Mouse (Mus musculus) left cerebral cortex, postnatal 25 days (tissue): ENCODE measurements around the gene Zyg11b. TPM values are rescaled to one million over a fixed set of nuclear protein-coding genes. Genes with fewer than 3 reads are reported as not detected.

ENCODE experiments used
- DNase-seq, 2 experiments: peaks; one replicate each; pipeline ENCODE4 v3.0.0; 2022; ENCODE audit warnings: low spot score in 2 of 2, mixed read lengths in 1 of 2
- intact Hi-C: fragments of 180-260 bp; cut with DNase I; formaldehyde crosslinking; loops from one replicate; pipeline ENCODE4 v1.15.1; 2025
- total RNA-seq, 2 experiments: library from RNA; stranded (reverse); gene quantifications; 2 replicates each; pipeline ENCODE4 v1.2.3; 2021

Gene Zyg11b
- total RNA-seq, 2 experiments from 2014 or later, result 107 TPM

DNA sequence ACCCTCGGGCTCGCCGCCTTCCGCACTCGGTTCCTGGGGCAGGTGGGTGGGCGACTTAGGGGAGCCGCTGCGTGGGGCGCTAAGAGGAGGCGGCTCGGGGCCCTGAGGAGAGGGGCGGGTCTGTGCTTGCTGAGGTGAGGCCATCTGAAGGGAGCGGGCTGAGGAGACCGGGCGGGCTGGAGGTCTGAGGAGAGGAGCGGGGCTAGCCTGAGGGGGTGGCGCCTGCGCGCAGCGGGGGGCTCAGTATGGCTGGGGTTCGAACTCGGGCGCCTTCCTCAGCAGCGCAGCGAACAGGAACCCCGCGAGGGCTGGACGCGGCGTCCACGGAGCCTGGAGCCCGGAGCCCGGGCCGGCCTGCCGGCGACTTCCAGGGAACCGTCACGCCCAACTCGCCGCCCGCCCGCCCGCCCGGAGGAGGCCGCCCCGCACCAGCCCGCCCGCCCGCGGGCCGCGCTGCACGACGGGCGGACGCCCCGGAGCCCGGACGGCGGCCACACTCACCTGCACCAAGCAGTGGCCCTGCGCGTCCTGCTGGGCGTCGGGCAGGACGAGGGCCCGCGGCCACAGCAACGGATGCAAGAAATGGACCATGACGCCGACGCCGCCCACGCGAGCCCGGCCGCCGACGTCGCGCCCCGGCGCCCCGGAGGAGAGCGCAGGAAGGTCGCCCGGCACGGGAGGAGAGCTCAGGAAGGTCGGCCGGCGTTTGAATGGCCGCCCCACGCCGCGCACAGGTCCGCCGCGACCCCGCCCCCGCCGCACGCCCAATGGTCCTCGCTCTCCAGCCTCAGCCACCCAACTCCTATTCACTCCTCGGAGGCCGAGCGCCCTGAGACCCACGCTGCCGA is 83.3 kb downstream of the Zyg11b start, which contains the start of gene Zyg11a:
Gene Zyg11a (minus strand): TSS at position 717 of the 848 bp plus-strand sequence.
- intact Hi-C loops, result loop anchor here (10.0 kb wide), 1 partner anchor 217 kb away; no protein-coding TSS in a partner anchor
- no peak for DNase-seq

DNA sequence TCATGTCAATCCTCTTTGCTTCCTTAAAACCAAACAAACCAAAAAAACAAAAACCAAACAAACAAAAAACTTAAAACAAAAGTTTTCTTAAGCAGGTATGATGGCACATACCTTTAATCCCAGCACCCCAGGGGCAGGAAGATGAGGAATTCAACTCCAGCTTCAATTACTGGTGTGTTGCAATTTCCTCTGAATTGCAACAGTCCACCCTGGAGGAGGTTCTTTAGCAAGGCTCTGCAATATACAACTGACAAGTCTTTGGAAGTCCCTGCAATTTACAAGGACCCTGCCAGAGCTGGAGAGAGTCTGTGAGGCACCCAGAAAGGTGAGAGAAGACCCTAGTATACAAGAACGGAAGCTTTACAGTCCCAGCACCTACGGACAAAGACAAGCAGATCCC is 87.9 kb downstream of the Zyg11b start:
- no peak for DNase-seq
- intact Hi-C loops, result loop anchor here (10.0 kb wide), 1 partner anchor 222 kb away; no protein-coding TSS in a partner anchor

DNA sequence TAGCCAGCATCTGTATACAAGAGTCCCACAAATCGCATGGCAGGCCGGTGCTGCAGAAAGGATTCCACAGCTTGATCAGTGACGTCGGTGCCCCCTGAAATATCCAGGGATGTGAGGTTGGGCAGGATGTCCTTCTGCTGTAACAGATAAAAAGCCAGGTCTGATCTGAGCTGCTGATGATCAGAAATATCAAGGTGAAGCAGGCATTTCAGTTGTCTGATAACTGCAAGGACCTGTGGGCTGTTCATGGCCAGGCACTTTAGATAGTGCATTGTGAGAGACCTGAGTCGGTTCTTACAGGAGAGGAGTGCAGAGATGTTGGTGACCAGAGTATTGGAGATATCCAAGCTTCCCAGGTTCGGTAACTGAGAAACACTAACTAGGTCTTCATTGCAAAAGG is 96.3 kb downstream of the Zyg11b start:
- intact Hi-C loops, result no loop called here
- DNase-seq, result no peak

DNA sequence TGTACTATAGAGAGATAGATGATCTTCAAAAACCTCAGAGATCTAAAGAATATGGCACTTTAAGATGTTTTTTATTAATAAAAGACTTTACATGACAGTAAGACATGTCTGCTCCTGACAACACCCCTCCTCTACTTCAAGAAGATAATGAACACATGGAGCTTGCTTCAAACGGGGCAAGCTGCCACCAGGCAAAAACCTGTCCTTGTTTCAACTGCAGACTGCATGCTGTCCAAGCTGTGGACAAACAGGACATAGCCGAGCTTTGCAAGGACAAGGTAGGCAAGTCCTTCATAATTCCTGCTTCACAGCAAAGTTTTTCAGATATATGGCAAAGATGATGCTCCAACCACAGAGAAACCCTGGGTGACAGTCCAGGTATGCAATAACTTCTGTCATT is 101.7 kb downstream of the Zyg11b start:
- DNase-seq, result no peak
- intact Hi-C loops, result no loop called here

DNA sequence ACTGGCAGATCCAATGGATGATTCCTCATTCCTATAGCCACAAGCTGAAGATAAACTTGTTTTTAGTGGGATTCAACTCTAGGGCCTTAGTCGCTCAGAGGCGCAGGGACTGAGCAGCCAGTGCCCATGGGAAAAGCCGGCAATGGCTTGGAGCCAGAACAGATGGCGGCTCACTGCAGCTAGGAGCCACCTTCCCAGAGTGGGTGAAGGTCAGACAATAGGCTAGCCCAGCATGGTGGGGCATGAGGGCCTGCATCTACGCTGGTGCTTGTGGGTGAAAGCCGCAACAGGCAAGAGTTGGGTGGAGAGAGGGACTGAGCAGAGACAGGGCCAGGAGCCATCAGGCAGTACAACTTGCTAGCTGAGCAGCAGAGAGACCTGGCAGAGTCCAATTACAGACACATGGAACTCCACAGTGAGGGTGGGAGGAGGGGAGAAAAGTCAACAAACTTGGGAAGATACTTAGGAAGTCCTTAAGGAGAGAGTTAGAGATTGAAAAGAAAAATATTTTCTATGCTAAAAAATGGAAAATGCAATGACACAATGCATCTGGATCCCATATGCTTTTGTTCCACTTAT is 104.5 kb downstream of the Zyg11b start:
- DNase-seq, result no peak
- intact Hi-C loops, result no loop called here

DNA sequence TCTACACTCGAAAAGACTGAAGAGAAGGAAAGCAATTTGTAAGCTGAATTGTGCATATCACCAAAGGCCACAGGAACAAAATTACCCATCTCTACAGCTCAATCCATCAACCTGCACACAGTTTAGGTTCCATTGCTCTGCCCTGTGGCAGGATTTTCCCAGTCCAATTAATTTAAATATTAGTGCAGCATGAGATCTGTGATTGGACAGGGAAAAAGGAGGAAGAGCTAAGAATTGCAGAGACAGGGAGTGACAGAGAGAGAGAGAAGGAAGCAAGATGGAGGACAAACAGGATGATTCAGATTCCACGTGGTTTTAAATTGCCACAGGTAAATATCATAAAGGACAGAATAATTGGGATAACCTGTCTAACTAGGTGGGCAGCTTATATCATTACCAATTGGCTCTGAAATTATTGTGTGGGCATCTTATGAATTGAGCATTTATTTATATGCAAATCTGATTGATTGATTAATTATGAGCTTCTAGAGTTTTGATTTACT is 108.0 kb downstream of the Zyg11b start:
- intact Hi-C loops, result no loop called here
- DNase-seq, result no peak

DNA sequence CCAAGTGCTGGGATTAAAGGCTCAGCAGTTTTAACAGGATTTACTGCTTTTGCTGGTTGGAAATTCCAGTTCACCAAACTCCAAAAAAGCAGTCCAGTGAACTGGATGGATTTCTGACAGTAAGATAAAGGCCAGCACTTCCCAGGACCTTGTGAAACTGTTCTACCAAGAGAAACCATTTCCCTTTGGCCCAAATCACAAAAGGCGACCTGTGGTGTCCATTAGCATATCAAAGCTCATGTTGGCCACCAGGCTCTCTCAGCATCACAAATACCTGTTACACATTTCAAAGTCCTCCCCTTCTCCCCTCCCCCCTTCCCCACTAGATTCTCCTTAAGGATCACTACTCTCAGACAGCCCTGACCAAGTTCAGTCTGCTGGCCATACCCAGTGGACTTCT is 118.6 kb downstream of the Zyg11b start:
- intact Hi-C loops, result no loop called here
- DNase-seq, result no peak

Other genes starting within 250 kb of the Zyg11b start
- gene Podn, start 204.7 kb downstream of the Zyg11b start, total RNA-seq, result 1 to 10 TPM; 7.2 to 8.8 TPM
- gene Scp2, start 156.1 kb downstream of the Zyg11b start, total RNA-seq, result 100 to 1,000 TPM; 101 to 105 TPM
- gene Echdc2, start 135.7 kb downstream of the Zyg11b start, total RNA-seq, result 10 to 100 TPM; 10.7 TPM
- gene Zyg11a, start 83.0 kb downstream of the Zyg11b start, total RNA-seq, result not detected
- gene Coa7, start 27.0 kb upstream of the Zyg11b start, total RNA-seq, result 10 to 100 TPM; 26.5 to 29.6 TPM
- not detected for gene Shisal2a, start 82.3 kb upstream of the Zyg11b start, total RNA-seq
- gene Gpx7, start 105.9 kb upstream of the Zyg11b start, total RNA-seq, result 1 to 10 TPM; 5.5 to 6.2 TPM
- 10 to 100 TPM; 34.8 to 40.7 TPM for gene Tut4, start 158.3 kb upstream of the Zyg11b start, total RNA-seq